Mouse (Mus musculus): ENCODE measurements around the gene Nprl2. TPM values are rescaled to one million over a fixed set of nuclear protein-coding genes. Genes with fewer than 3 reads are reported as not detected.

Gene Nprl2
- 7.0 and 7.2 TPM in 2 replicates for total RNA-seq (2023)

DNA sequence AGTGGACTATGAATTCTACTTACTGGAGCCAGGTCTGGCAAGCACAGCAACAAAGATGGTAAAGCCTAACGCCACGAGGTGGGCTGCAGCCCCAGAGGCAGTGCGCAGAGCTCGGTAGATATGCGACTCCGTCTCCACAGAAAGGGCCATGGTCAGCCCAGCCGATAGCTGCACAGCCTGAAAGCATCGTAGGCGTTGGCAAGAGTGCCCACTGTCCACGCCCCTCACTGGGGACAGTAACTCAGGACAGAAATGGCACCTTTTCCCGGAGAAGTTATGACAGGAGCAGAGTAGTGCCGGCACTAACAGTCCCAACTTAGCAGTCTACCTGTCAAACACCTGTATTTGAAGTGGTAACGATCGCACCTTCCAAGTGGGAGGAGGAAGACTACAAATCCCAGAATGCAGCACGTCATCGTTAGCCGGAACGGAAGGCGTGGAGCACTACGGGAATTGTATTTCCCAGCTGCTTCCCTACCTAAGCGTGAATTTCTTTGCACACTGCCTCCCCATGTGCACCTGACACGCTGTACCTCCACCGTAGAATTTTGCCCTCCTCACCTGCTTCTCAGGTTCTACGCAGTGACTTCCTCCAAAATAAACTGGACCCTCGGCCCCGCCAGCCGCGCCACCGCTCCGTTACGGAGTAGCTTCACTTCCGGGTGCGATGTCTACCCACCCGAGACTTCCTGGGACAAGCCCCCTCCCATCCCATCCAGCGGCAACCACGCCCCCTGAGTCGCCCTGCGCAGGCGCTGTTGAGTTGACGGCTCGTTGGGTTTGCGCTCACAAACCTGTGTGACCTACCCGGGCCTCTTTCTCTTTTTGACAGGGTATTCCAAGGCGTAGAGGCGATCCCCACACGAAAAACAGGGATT, at the start of gene Nprl2, which contains the start of gene Cyb561d2:
Gene Nprl2, plus strand, starts transcription at position 753 of the 878 bp plus-strand sequence.
Gene Cyb561d2, minus strand, starts transcription at position 720 of the 878 bp plus-strand sequence.

DNA sequence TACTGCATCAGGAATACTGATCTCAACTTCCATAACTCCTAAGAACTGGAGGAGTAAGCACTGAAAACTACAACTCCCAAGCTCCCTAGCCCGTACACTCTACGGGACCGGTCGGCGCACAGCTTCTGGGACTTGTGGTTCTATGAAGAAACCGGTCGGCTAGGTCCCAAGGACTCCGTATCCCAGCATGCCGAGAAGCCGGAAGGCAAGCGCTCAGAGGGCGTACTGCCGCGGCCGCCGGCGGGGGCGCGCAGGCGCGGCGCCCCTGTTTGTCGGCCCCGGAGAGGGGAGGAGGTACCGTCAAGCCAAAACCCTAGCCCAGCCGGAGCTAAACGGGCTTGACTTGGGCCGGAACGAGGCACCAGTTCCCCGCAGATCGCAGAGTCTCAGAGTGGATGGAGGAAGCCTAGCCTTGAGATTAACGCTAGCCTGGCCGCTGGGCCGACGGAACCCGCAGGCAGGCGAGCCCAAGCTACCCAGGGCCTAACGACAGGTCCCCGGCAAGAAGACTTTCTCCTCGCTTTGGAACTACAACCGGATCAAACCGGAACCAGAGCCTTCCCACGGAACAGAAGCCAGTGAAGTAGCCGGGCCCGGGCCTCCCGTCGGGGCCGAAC, 8.1 kb upstream of the Nprl2 start, which contains the start of gene Tmem115:
Gene Tmem115, plus strand, starts transcription at position 155 of the 617 bp plus-strand sequence.

DNA sequence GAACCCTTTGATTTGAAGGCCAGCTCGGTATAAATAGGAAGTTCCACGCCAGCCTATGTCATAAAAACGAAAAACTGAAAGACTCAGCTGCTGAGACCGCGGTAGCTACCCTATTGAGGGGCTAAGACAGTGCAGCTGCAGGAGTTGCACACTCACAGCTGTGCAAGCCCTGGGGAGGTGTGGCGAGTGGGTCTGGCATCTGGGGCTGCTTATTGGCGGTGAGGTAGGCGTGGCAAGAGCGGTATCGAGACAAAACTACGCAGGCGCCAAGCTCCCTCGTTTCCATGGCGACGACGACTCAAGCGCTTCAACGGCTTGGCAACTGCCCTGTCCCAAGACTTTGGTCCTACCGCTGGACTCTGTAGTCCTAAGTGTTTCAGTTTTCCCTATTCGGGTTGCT, 5.0 kb downstream of the Nprl2 start, which contains the start of gene Zmynd10:
Gene Zmynd10, plus strand, starts transcription at position 273 of the 400 bp plus-strand sequence.

DNA sequence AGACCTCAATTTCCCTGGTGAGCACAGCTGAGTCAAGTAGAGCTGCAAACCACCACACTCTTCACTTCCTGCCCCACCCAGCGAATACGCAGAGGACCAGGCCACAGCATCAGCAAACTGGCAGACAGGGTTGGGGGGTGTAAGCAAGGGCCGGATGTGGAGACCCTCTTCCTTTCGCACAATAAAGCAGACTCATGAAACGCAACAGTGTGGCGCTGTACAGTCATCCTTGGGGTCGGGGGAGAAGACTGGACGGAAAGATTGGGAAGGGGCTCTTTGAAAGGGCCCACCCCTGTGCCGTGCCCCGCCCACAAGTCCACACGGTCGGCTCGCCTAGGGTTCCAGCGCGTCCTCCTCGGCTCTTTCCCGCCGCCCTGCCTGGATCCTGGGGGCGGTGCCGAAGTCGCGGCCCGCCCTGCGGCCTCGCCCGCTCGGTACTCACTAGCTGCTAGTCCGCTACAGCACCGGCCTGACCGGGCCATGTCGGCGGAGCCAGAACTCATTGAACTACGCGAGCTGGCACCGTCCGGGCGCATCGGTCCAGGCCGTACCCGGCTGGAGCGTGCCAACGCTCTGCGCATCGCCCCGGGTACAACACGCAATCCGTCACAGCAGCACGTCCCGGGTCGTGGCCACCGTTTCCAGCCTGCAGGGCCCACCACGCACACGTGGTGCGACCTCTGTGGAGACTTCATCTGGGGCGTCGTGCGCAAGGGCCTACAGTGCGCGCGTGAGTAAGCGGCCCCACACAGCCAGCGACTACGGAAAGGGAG, 9.3 kb downstream of the Nprl2 start, which contains the start of gene Rassf1:
Gene Rassf1, plus strand, starts transcription at position 439 of the 773 bp plus-strand sequence.

DNA sequence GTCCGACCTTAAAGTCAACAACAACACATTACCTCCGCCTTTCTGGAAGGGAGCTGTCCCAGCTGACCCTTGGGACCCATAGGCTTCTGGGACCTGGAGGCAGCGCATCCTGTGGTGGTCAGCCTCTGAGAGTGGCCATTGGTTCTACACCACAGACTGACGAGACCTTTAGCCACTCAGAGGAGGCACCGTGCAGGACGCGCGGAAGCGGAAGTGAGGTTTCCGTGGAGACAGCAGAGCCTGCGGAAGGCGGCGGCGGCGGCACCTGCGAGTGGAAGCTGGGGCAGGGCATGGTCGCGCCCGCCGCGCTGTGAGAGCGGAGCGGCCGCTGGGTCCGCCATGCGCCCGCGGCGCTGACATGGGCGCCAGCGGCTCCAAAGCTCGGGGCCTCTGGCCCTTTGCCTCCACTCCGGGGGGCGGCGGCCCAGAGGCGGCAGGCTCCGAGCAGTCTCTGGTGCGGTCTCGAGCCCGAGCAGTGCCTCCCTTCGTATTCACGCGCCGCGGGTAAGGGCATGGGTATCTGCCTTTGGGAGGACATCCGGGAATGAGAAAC, 21.1 kb downstream of the Nprl2 start, which contains the start of gene Tusc2:
Gene Tusc2, plus strand, starts transcription at position 227 of the 553 bp plus-strand sequence.

DNA sequence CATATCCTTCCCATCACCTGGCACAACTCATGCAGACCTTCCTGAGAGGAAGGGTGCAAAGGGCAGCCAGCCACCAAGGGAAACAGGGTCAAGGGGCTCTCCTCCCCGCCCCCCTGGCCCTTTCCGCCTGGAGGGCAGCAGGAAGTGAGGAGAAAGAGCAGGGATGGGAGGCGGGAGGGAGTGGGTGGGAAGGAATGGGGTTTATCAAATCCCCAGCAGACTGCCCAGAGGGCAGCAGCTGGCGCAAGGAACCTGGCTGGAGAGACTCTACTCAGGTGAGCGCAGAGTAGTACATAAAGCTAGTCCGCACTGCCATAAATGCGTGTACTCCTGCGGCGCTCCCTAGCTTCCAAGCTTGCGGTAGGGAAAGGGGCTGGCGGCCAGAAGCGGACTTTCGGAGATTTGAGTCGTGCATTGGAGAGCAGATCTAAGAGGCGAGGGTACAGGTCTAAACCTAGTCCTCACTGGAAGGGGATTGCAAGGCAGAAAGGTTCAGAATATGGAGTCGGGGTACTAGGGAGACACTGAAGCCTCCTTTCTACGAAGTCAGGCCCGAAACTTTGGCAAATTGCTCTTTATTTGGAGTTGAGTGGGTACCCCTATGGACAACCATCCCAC, 25.8 kb downstream of the Nprl2 start, which contains the start of gene Hyal2:
Gene Hyal2, plus strand, starts transcription at position 244 of the 618 bp plus-strand sequence.

DNA sequence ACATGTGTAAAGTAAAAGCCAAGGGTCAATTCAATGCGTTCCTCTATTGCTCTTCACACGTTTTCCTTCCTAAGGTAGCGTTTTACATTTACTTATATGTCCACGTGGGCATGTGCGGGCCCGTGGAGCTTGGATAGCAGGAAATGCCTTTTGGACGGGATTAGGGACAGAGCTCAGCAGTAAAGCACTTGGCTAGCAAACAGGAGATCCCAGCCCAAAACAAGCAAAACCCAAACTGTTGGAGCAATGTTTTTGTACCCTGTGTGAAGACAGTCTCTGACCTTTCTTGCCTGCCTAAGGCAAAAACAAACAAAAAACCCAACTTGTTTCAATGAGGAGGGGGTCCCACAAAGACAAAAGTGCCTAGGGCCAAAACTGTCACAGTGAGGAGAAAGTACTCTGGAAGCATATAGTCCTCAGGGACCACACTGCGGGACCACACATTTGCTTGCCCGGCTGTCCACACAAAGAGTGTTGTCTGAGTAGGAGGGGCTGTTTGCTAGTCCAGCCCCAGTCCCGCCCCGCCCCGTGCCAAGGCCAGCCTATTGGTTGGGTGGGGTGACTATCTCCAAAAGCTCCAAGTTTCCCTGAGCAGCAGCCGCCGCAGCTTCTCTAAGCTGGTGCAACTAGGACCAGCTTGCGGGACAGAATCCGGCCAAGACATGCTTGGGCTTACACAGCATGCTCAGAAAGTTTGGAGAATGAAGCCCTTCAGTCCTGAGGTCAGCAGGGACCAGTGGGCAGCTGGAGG, 34.5 kb downstream of the Nprl2 start, which contains the start of gene Hyal1:
Gene Hyal1, plus strand, starts transcription at position 571 of the 751 bp plus-strand sequence.

DNA sequence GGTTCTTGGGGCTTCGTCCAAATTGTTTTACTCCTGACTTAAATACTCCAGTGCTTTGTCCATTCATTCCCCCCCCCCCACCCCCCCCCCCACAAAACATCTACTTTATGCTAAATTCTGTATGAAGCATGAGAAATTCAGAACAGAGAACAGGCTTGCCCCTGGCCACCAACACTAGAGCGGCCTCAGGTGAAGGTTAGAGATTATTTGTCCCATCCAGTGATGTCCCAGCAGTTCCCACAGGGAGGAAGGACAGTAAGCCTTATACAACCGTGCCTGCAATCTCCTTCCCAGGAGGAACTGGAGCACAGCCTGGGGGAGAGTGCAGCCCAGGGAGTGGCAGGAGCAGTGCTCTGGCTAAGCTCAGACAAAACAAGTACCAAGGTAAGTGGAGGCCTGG, 36.6 kb downstream of the Nprl2 start, which contains the start of gene Naa80:
Gene Naa80, plus strand, starts transcription at position 301 of the 400 bp plus-strand sequence.

DNA sequence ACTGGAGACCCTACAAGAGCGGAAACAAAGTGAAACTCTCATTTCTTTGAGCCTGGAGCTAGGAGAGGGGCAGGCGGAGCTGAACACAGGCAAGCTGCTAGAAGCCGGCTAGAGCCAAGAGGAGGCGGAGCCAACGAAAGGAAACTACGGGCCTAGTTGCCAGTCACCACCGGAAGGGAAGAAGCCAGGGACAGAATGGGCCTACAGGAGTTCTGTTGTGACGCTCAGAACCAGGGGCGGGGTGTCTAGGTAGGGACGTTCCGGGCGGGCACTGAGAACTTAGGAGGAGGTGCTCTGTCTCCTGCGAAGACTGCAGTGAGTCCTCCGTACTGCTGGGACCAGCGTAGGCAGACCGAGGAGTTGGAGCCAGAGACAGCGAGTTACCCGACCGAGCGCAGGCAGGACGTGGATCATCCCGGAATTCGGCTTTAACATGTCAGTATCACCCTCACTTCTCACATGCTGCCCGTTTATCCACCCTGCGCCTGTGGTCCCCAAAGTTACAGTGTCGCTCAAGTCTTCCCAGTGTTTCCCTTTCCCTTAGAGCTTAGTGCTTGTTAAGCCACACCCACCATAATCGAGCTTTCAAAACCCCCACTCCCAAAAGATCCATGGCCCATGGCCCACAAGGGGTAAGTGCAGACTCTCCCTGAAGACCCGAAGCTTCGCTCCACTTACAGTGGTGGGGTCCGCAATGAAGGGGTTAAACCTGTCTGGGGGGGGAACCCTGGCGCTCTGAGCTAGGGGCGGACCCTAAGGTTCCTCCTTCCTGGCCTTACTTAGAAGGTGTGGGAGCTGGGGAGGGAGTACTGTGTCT, 38.7 kb downstream of the Nprl2 start, which contains the start of gene Hyal3:
Gene Hyal3, plus strand, starts transcription at position 318 of the 817 bp plus-strand sequence.

DNA sequence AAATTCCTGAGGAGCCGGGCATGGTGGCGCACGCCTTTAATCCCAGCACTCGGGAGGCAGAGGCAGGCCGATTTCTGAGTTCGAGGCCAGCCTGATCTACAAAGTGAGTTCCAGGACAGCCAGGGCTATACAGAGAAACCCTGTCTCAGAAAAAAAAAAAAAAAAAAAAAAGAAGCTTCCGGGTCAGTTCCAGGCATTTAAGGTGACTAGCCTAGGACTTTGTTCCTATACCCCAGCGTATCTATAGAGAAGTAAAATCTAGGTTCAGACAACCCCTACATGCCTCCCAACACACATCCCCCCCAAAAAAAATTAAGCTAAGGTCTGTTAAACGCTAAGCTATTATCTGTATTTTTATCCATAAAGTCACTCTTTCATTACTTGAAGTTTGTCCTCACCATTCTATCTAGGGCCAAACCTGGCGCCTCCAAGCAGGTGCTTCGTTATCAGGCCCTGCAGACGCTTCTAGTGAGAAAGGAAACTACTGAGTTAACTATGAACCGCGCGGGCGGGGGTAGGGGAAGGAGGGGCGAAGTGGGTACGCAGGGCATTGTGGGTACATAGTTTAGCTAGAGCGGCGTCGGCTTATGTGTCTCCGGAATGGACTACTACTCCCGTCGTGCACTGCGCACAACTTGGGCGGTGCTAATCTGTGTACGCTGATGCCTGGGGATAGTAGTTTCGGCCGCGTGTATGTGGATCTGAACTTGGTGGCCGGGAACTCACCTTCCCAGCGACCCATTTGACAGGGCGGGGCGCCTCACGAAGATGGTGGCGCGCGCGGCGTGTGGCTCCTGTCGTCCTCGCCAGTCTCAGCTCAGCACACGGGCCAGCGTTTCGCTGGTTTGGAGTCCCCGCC, 45.2 kb downstream of the Nprl2 start, which contains the start of gene Ifrd2:
Gene Ifrd2, plus strand, starts transcription at position 669 of the 859 bp plus-strand sequence.

Other genes starting within 250 kb of the Nprl2 start
- 1.7 and 1.8 TPM in 2 replicates for gene Cish, start 246.2 kb upstream of the Nprl2 start, total RNA-seq (2023)
- 4.8 and 6.3 TPM in 2 replicates for gene Hemk1, start 203.9 kb upstream of the Nprl2 start, total RNA-seq (2023)
- gene 6430571L13Rik, start 201.6 kb upstream of the Nprl2 start, total RNA-seq (2023) = not detected in 2 replicates
- 0.13 and 0.48 TPM in 2 replicates for gene Cacna2d2, start 142.6 kb upstream of the Nprl2 start, total RNA-seq (2023)
- 15.2 and 21.1 TPM in 2 replicates for gene Tmem115, start 8.3 kb upstream of the Nprl2 start, total RNA-seq (2023)
- 4.0 and 5.0 TPM in 2 replicates for gene Cyb561d2, start within 50 bp of the Nprl2 start, total RNA-seq (2023)
- gene Zmynd10, start 5.1 kb downstream of the Nprl2 start, total RNA-seq (2023) = not detected in 2 replicates
- 46.9 and 58.1 TPM in 2 replicates for gene Rassf1, start 9.3 kb downstream of the Nprl2 start, total RNA-seq (2023)
- 6.6 and 6.7 TPM in 2 replicates for gene Tusc2, start 21.0 kb downstream of the Nprl2 start, total RNA-seq (2023)
- 1.4 and 1.7 TPM in 2 replicates for gene Hyal2, start 25.7 kb downstream of the Nprl2 start, total RNA-seq (2023)
- 1.2 and 2.2 TPM in 2 replicates for gene Hyal1, start 34.7 kb downstream of the Nprl2 start, total RNA-seq (2023)
- gene Naa80, start 36.7 kb downstream of the Nprl2 start, total RNA-seq (2023) = 6.3 and 8.5 TPM in 2 replicates
- gene Hyal3, start 38.6 kb downstream of the Nprl2 start, total RNA-seq (2023) = 0.57 and 1.3 TPM in 2 replicates
- 9.7 and 10.0 TPM in 2 replicates for gene Ifrd2, start 45.4 kb downstream of the Nprl2 start, total RNA-seq (2023)
- gene Sema3b, start 67.0 kb downstream of the Nprl2 start, total RNA-seq (2023) = 0.27 TPM in 1 of 2 replicates, not detected in the other
- gene Gnai2, start 93.1 kb downstream of the Nprl2 start, total RNA-seq (2023) = 1,061 and 1,167 TPM in 2 replicates
- not detected in 2 replicates for gene Slc38a3, start 127.3 kb downstream of the Nprl2 start, total RNA-seq (2023)
- gene Gnat1, start 137.5 kb downstream of the Nprl2 start, total RNA-seq (2023) = not detected in 2 replicates
- not detected in 2 replicates for gene Sema3f, start 168.2 kb downstream of the Nprl2 start, total RNA-seq (2023)
- 205 and 225 TPM in 2 replicates for gene Rbm5, start 228.8 kb downstream of the Nprl2 start, total RNA-seq (2023)